Mouse (Mus musculus) gastrocnemius, postnatal 14 days (tissue): Measurements from ENCODE around the gene Hspg2. TPM values are rescaled to one million over a fixed set of nuclear protein-coding genes. Genes with fewer than 3 reads are reported as not detected.
A peak's percentile ranks its signal among the peaks of the same experiment; 100 is the strongest.
"Not testable (repeated sequence)": the region's sequence is repeated elsewhere in the genome, so short reads cannot be mapped to it uniquely, and the experiment has no call there.

Source experiments
- DNase-seq: peaks from one replicate; pipeline ENCODE4 v3.0.0; 2021; ENCODE audit warnings: mixed read lengths
- intact Hi-C: fragments of 180-260 bp; cut with DNase I; formaldehyde crosslinking; loops from one replicate; pipeline ENCODE4 v1.15.1; 2025; ENCODE audit warnings: low total_unique reads
- total RNA-seq, 2 experiments: library from RNA; stranded (reverse); gene quantifications; 2 replicates each; pipeline ENCODE4 v1.2.3; 2021

Gene Hspg2
- total RNA-seq, 2 experiments from 2014 or later: 193 to 224 TPM

GRCm38 (mm10) chr4:137525426-137525825 lies 56.9 kb downstream of the Hspg2 start:
- DNase-seq: no peak
- intact Hi-C loops: no loop called here

GRCm38 (mm10) chr4:137527368-137527767 lies 58.8 kb downstream of the Hspg2 start:
- intact Hi-C loops: no loop called here
- no peak for DNase-seq

- intact Hi-C loops: no loop called here
- no peak for DNase-seq
Measured at GRCm38 (mm10) chr4:137527872-137528271, 59.3 kb downstream of the Hspg2 start.

- intact Hi-C loops: loop anchor here (5.0 kb wide), 1 partner anchor 98 kb away; no protein-coding TSS in a partner anchor
- no peak for DNase-seq
Measured at GRCm38 (mm10) chr4:137540356-137540755, 71.8 kb downstream of the Hspg2 start.

- intact Hi-C loops: loop anchor here (5.0 kb wide), 1 partner anchor 101 kb away; no protein-coding TSS in a partner anchor
- DNase-seq: no peak
Measured at GRCm38 (mm10) chr4:137542968-137543367, 74.4 kb downstream of the Hspg2 start.

- DNase-seq: no peak
- intact Hi-C loops: no loop called here
Measured at GRCm38 (mm10) chr4:137545568-137545967, 77.0 kb downstream of the Hspg2 start.

- intact Hi-C loops: no loop called here
- no peak for DNase-seq
Measured at GRCm38 (mm10) chr4:137546003-137546525, 77.5 kb downstream of the Hspg2 start.

- DNase-seq: no peak
- intact Hi-C loops: no loop called here
Measured at GRCm38 (mm10) chr4:137553466-137553865, 84.9 kb downstream of the Hspg2 start.

GRCm38 (mm10) chr4:137556673-137557210 lies 88.2 kb downstream of the Hspg2 start:
- intact Hi-C loops: no loop called here
- DNase-seq: no peak

GRCm38 (mm10) chr4:137569873-137570272 lies 101.3 kb downstream of the Hspg2 start:
- DNase-seq: no peak
- intact Hi-C loops: no loop called here

GRCm38 (mm10) chr4:137574469-137574868 lies 105.9 kb downstream of the Hspg2 start, which contains the start of gene Ldlrad2:
Gene Ldlrad2 (minus strand): TSS chr4:137574569.
- intact Hi-C loops: no loop called here
- DNase-seq: no peak

- intact Hi-C loops: no loop called here
- DNase-seq: no peak
Measured at GRCm38 (mm10) chr4:137577486-137577885, 108.9 kb downstream of the Hspg2 start.

- DNase-seq: peak; percentile 65
- intact Hi-C loops: no loop called here
Measured at GRCm38 (mm10) chr4:137578181-137578845, 109.7 kb downstream of the Hspg2 start.

- no peak for DNase-seq
- intact Hi-C loops: no loop called here
Measured at GRCm38 (mm10) chr4:137579789-137580188, 111.2 kb downstream of the Hspg2 start.

GRCm38 (mm10) chr4:137580299-137580698 lies 111.7 kb downstream of the Hspg2 start:
- DNase-seq: no peak
- intact Hi-C loops: no loop called here

GRCm38 (mm10) chr4:137581815-137582214 lies 113.2 kb downstream of the Hspg2 start:
- intact Hi-C loops: no loop called here
- DNase-seq: no peak

- intact Hi-C loops: not testable (repeated sequence)
Measured at GRCm38 (mm10) chr4:137589095-137589494, 120.5 kb downstream of the Hspg2 start.

GRCm38 (mm10) chr4:137589586-137589985 lies 121.0 kb downstream of the Hspg2 start:
- DNase-seq: no peak
- intact Hi-C loops: no loop called here

More at GRCm38 (mm10) chr4:137589095-137589494, 120.5 kb downstream of the Hspg2 start:
- DNase-seq: not testable (repeated sequence)

- peak; percentile 28 for DNase-seq
- intact Hi-C loops: no loop called here
Measured at GRCm38 (mm10) chr4:137590961-137591360, 122.4 kb downstream of the Hspg2 start.

- peak; percentile 100 for DNase-seq
- intact Hi-C loops: no loop called here
Measured at GRCm38 (mm10) chr4:137593601-137594495, 125.3 kb downstream of the Hspg2 start, which contains the start of gene Usp48. Gene Usp48 (plus strand): TSS chr4:137593755.
